Mouse (Mus musculus) left cerebral cortex, adult 11 months (tissue): ENCODE measurements at regions not wholly inside any gene's neighbourhood (a gene's known extent, or its start where the extent isn't known, plus 50 kb on each side); places are given as distances from the start of the nearest gene placed in this dataset.

Experiments
- DNase-seq: peaks from one replicate; pipeline ENCODE4 v3.0.0; 2022; ENCODE audit warnings: low spot score

DNA sequence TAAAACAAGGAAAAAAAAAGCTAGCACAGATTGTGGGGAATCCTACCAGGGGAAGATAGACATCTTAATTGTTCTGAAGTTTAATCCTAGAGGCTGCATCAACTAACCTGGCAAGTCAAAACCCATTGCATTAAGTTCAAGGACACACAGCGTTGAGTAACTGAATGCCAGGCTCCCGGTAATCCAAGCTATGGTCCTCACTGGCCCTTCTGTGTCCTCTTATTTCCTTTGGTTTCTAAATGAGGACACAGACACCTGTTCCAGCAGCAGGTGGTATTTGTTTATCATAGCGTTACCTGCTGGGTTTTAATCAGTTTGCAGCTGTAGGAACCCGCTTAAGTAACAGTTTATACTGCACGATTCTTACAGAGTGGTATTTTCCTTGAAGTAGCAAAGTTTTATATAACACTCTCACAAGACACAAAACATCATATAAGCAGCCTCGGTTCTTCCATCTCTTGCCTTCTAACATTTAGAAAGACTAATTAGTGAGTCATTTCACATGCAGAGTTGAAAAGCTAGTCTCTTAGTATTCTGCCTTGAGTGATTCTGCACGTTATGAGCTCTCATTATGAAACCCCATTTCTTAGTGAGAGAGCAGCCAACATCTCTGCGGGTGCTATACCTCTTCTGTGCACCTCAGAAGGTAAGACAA is 1832.0 kb upstream of the Pcdh7 start:
- no peak for DNase-seq

DNA sequence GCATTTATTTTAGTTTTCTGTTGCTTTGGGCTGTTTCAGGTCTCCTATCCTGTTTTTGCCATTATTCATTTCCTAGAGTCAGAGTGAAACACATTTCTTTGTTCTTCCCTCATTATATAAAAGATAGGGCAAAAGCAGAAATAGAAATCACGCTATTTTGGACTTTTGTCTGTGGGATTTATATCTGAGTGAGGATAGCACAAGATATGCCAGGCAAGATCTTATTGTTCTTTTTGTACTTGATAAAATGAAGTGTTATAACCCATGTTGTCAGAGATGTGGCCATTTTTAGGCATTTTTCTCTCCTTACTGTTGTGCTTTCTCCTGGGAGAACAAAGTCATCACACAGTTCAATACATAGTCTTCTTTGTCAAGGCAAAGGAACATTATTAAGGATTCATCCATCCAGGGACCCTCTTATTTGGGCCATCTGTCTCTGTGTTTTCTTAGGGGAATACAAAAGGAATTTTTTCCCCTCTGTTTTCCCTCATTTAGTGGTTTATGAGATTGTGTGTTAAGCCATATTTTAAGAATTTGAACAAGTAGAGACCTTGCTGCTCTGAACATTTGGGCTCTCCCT is 1825.9 kb upstream of the Pcdh7 start:
- peak; percentile 6 for DNase-seq

DNA sequence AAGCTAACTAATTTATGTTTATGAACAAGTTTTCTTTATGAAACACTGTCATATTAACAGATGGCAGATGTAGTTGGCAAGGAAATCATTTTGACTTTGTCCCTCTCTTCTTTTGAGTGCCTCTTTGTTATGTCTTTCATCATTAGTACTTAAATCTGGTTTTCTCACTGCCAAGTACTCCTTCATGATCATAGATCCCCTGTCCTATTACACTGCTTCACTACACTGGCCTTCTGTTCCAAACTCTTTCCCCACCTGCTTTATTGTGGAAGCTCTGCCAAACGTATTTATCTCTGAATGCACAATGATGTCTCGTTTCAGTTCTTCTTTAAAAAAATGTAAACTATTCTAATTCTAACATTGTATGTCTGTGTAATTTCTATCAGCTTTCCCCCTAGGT is 1776.3 kb upstream of the Pcdh7 start:
- no peak for DNase-seq

DNA sequence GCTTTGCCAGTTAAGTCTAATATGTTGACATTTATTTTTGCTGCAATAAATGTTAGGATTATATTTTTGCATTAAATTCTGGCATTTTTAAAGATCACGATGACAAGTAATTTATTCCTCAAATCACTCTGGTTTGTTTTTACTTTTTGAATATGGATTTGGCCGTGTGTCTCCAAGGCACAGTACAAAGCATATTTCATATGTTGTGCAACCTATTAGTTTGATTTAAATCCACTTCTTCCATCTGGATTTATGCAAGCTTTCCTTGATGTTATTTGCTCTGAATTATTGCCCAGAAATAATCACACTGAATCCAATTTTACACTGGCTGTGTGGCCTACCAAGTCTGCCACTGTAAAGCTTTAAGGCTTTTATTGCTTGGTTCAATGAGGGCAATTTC is 1741.3 kb upstream of the Pcdh7 start:
- no peak for DNase-seq

DNA sequence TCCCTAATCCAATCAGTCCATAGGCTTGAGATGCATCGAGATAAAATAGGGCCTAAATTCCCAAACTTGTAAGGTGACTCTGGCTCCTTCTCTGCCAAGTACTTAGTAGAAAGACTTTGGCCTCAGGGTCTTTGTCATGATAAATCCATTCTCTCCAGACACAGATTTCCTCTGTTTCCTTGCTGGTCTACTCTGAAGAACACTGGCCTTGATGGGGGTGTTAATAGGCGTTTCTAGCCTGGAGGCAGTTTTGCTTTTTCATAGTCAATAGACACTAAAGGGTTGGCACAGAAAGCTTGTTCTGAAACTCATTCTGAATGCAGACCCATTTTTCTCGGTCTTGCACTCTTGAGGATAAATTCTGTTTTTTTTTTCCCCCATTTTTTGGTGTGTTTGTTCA is 1709.9 kb upstream of the Pcdh7 start:
- DNase-seq: no peak

DNA sequence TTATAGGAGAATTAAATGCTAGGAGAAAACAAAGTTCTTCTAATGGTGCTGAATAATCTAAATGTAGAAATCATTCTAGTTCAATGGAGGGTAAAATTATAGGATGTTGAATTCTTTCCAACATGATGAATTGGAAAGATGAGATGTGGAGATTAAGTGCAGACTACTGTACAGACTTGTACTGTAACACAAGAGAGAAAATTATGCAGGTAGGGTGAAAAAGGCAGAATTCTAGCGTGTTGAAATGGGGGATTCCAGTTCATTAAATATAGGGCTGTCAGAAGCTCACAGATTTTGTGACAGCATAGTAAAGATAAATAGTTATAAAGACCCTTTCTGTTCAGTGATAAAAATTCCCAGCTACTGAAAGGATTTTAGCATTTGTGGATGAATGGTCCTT is 1697.3 kb upstream of the Pcdh7 start:
- DNase-seq: no peak
